Mouse (Mus musculus) forebrain, embryonic 16.5 days (tissue): Measurements from ENCODE around the gene Ppef1. TPM values are rescaled to one million over a fixed set of nuclear protein-coding genes. Genes with fewer than 3 reads are reported as not detected.
"Not testable (repeated sequence)": the region's sequence is repeated elsewhere in the genome, so short reads cannot be mapped to it uniquely, and the experiment has no call there.

Experiments
- ATAC-seq: fragments of 200-750 bp; cut with Nextera tagmentation; 2 replicates; pipeline ENCODE4 v1.8.0; 2017; ENCODE audit warnings: mild to moderate bottlenecking, moderate library complexity
- H3K27ac ChIP-seq: fragments of 300-500 bp; sonication (generic); 2 replicates; pipeline ENCODE4 v1.5.1; 2014; ENCODE audit warnings: low read length, control low read depth
- H3K27me3 ChIP-seq: fragments of 300-500 bp; sonication (generic); replicated peaks from 2 replicates; pipeline ENCODE4 v1.6.1; 2014; ENCODE audit warnings: low read length; ENCODE audit not compliant: control insufficient read depth, insufficient read depth
- H3K36me3 ChIP-seq: fragments of 300-500 bp; sonication (generic); 2 replicates; pipeline ENCODE4 v1.6.1; 2014; ENCODE audit not compliant: control insufficient read depth, insufficient read depth
- H3K4me1 ChIP-seq: fragments of 300-500 bp; sonication (generic); replicated peaks from 2 replicates; pipeline ENCODE4 v1.6.1; 2014; ENCODE audit warnings: low read length; ENCODE audit not compliant: control insufficient read depth, insufficient read depth
- H3K4me2 ChIP-seq: fragments of 300-500 bp; sonication (generic); 2 replicates; pipeline ENCODE4 v1.6.1; 2014; ENCODE audit warnings: mild to moderate bottlenecking, low read length, control low read depth
- H3K4me3 ChIP-seq: fragments of 300-500 bp; sonication (generic); replicated peaks from 2 replicates; pipeline ENCODE4 v1.5.1; 2014; ENCODE audit warnings: mild to moderate bottlenecking, low read length, control low read depth
- H3K9ac ChIP-seq: fragments of 300-500 bp; sonication (generic); replicated peaks from 2 replicates; pipeline ENCODE4 v1.6.1; 2014; ENCODE audit warnings: low read depth, low read length, control low read depth
- H3K9me3 ChIP-seq: fragments of 300-500 bp; sonication (generic); 2 replicates; pipeline ENCODE4 v1.6.1; 2016; ENCODE audit warnings: low read length; ENCODE audit not compliant: control insufficient read depth
- WGBS: fragments of 180-500 bp; shearing (Covaris S2); extraction: QIAGEN DNeasy Blood & Tissue Kit; methylation state at CpG from one replicate; pipeline ENCODE4 v1.1.7; 2014; 5-methylcytosine and 5-hydroxymethylcytosine counted together
- polyA plus RNA-seq: library from polyadenylated mRNA; unstranded; fragments of >200 nt; fragmentation: Nextera tagmentation; extraction: Ambion mirVana; gene quantifications from 2 replicates; pipeline ENCODE4 v1.2.1, GENCODE M21; 2015

Ppef1 gene
- polyA plus RNA-seq: 0.10 and 0.96 TPM in 2 replicates

- 76% methylated on average over 5 of the region's 5 CpGs for WGBS
- no peaks in the 10 kb centered on the region for H3K36me3 ChIP-seq
- no peaks in the 10 kb centered on the region for H3K9me3 ChIP-seq
Measured at GRCm38 (mm10) chrX:160735650-160736049, at the start of gene Ppef1. Ppef1 (minus strand) TSS chrX:160735765.

GRCm38 (mm10) chrX:160782276-160782675, 46.7 kb upstream of the Ppef1 start:
- H3K9ac ChIP-seq: no peak overlapping the region
- no peaks in the 10 kb centered on the region for H3K4me1 ChIP-seq
- no peaks in the 10 kb centered on the region for H3K9me3 ChIP-seq
- H3K36me3 ChIP-seq: no peaks in the 10 kb centered on the region
- no peak overlapping the region for H3K27ac ChIP-seq
- no peaks in the 10 kb centered on the region for H3K27me3 ChIP-seq
- H3K4me2 ChIP-seq: no peak overlapping the region
- ATAC-seq: no peak
- WGBS: 79% methylated on average over 5 of the region's 5 CpGs
- no peak overlapping the region for H3K4me3 ChIP-seq

More at GRCm38 (mm10) chrX:160735650-160736049, at the start of gene Ppef1:
- no peak within 1 kb of the TSS for H3K9ac ChIP-seq
- no peak for ATAC-seq
- H3K4me3 ChIP-seq: no peak within 1 kb of the TSS
- no peak within 1 kb of the TSS for H3K27ac ChIP-seq
- no peaks in the 10 kb centered on the region for H3K4me1 ChIP-seq
- H3K4me2 ChIP-seq: no peak within 1 kb of the TSS
- peaks cover 3% of the 10 kb centered on the region; the same call in 1 of the 2 replicates for H3K27me3 ChIP-seq

GRCm38 (mm10) chrX:160773033-160773432, 37.5 kb upstream of the Ppef1 start:
- Histone ChIP-seq H3K9me3 (no peaks in the 10 kb centered on the region), H3K4me2 (no peak overlapping the region), H3K4me1 (peaks cover 2% of the 10 kb centered on the region), H3K27me3 (0 out of 2 replicates have a peak, but pooled peaks cover 2% of the 10 kb centered on the region), H3K4me3 (no peak overlapping the region), H3K27ac (peak overlapping the region; percentile 14; the same call in 1 of the 2 replicates), H3K9ac (no peak overlapping the region), H3K36me3 (no peaks in the 10 kb centered on the region)
- 24% methylated on average over 1 of the region's 1 CpGs for WGBS
- ATAC-seq: peak; percentile 72

- H3K4me3 ChIP-seq, H3K27ac ChIP-seq, H3K9ac ChIP-seq, H3K4me2 ChIP-seq, H3K9me3 ChIP-seq, H3K36me3 ChIP-seq, H3K4me1 ChIP-seq, ATAC-seq, H3K27me3 ChIP-seq: not testable (repeated sequence)
- WGBS: 81% methylated on average over 5 of the region's 5 CpGs
Measured at GRCm38 (mm10) chrX:160769622-160770021, 34.1 kb upstream of the Ppef1 start.

GRCm38 (mm10) chrX:160767713-160768112, 32.1 kb upstream of the Ppef1 start, which contains the start of gene Rs1:
Rs1 (plus strand) TSS chrX:160768013.
- Histone ChIP-seq H3K4me2 (peak within 1 kb of the TSS; percentile 46), H3K4me3 (peak within 1 kb of the TSS; percentile 46)

GRCm38 (mm10) chrX:160766233-160766616, 30.7 kb upstream of the Ppef1 start:
- H3K4me3 ChIP-seq: peak overlapping the region; percentile 46
- ATAC-seq: peak; percentile 87
- peak overlapping the region; percentile 50 for H3K4me2 ChIP-seq
- H3K9ac ChIP-seq: no peak overlapping the region
- WGBS: 17% methylated on average over 15 of the region's 15 CpGs
- H3K36me3 ChIP-seq: no peaks in the 10 kb centered on the region
- H3K4me1 ChIP-seq: no peaks in the 10 kb centered on the region
- H3K9me3 ChIP-seq: no peaks in the 10 kb centered on the region
- H3K27me3 ChIP-seq: 0 out of 2 replicates have a peak, but pooled peaks cover 3% of the 10 kb centered on the region
- H3K27ac ChIP-seq: no peak overlapping the region

More at GRCm38 (mm10) chrX:160767713-160768112, 32.1 kb upstream of the Ppef1 start, which contains the start of gene Rs1:
- H3K27ac ChIP-seq: no peak within 1 kb of the TSS
- no peaks in the 10 kb centered on the region for H3K36me3 ChIP-seq
- no peak for ATAC-seq
- no peaks in the 10 kb centered on the region for H3K9me3 ChIP-seq
- H3K4me1 ChIP-seq: peaks cover 2% of the 10 kb centered on the region; the same call in 1 of the 2 replicates
- H3K9ac ChIP-seq: no peak within 1 kb of the TSS
- H3K27me3 ChIP-seq: 0 out of 2 replicates have a peak, but pooled peaks cover 3% of the 10 kb centered on the region
- 72% methylated on average over 2 of the region's 2 CpGs for WGBS

GRCm38 (mm10) chrX:160765389-160766232, 30.0 kb upstream of the Ppef1 start:
- Histone ChIP-seq H3K4me2 (peak overlapping the region; percentile 50), H3K4me1 (no peaks in the 10 kb centered on the region), H3K4me3 (peak overlapping the region; percentile 49), H3K9ac (peak overlapping the region; percentile 42; the same call in 1 of the 2 replicates), H3K27ac (no peak overlapping the region), H3K27me3 (0 out of 2 replicates have a peak, but pooled peaks cover 3% of the 10 kb centered on the region), H3K9me3 (no peaks in the 10 kb centered on the region), H3K36me3 (no peaks in the 10 kb centered on the region)
- 28% methylated on average over 30 of the region's 30 CpGs for WGBS
- ATAC-seq: peak; percentile 97

- H3K4me3 ChIP-seq: no peak overlapping the region
Measured at GRCm38 (mm10) chrX:160750808-160751207, 15.2 kb upstream of the Ppef1 start.

GRCm38 (mm10) chrX:160748653-160749052, 13.1 kb upstream of the Ppef1 start:
- H3K36me3 ChIP-seq: no peaks in the 10 kb centered on the region
- H3K9ac ChIP-seq: no peak overlapping the region
- no peaks in the 10 kb centered on the region for H3K4me1 ChIP-seq
- ATAC-seq: no peak
- no peaks in the 10 kb centered on the region for H3K9me3 ChIP-seq
- H3K4me3 ChIP-seq: no peak overlapping the region
- H3K27me3 ChIP-seq: no peaks in the 10 kb centered on the region
- H3K27ac ChIP-seq: no peak overlapping the region
- 76% methylated on average over 1 of the region's 1 CpGs for WGBS
- no peak overlapping the region for H3K4me2 ChIP-seq

More at GRCm38 (mm10) chrX:160750808-160751207, 15.2 kb upstream of the Ppef1 start:
- H3K9me3 ChIP-seq: no peaks in the 10 kb centered on the region
- H3K27me3 ChIP-seq: 0 out of 2 replicates have a peak, but pooled peaks cover 4% of the 10 kb centered on the region
- H3K9ac ChIP-seq: no peak overlapping the region
- H3K4me2 ChIP-seq: no peak overlapping the region
- H3K4me1 ChIP-seq: no peaks in the 10 kb centered on the region
- no peak for ATAC-seq
- H3K36me3 ChIP-seq: no peaks in the 10 kb centered on the region
- WGBS: 96% methylated on average over 8 of the region's 8 CpGs
- H3K27ac ChIP-seq: no peak overlapping the region
